Mouse (Mus musculus) ovary, adult 10 weeks (tissue): ENCODE measurements around the gene Aamp. TPM values are rescaled to one million over a fixed set of nuclear protein-coding genes. Genes with fewer than 3 reads are reported as not detected.

Source experiments
- polyA plus RNA-seq: library from polyadenylated mRNA; stranded (reverse); fragments of 350-450 nt; fragmentation: Illumina TruSeq; extraction: RNeasy Lipid Tissue Mini Kit (QIAGEN cat#74804); gene quantifications from one replicate; pipeline ENCODE4 v1.2.3, GENCODE M21; 2014

The Aamp gene
- 2.7 TPM for polyA plus RNA-seq

GRCm38 (mm10) chr1:74284543-74285160, at the start of gene Aamp, which contains the start of gene Pnkd:
Gene Aamp (minus strand): TSS chr1:74284738.
Gene Pnkd (plus strand): TSS chr1:74284930.

GRCm38 (mm10) chr1:74305522-74305921, 21.0 kb upstream of the Aamp start, which contains the start of gene Tmbim1:
Gene Tmbim1 (minus strand): TSS chr1:74305622.

GRCm38 (mm10) chr1:74278538-74278937, 6.0 kb downstream of the Aamp start, which contains the start of gene Gpbar1:
Gene Gpbar1 (plus strand): TSS chr1:74278550.

GRCm38 (mm10) chr1:74235938-74236589, 48.5 kb downstream of the Aamp start, which contains the start of gene Arpc2:
Gene Arpc2 (plus strand): TSS chr1:74236084.

Other genes with a start within 250 kb of the Aamp start
- 21.1 TPM for gene Tns1, start 160.3 kb downstream of the Aamp start, polyA plus RNA-seq
- not detected for gene Rufy4, start 159.2 kb downstream of the Aamp start, polyA plus RNA-seq
- 0.14 TPM for gene Cxcr2, start 130.7 kb downstream of the Aamp start, polyA plus RNA-seq
- not detected for gene Cxcr1, start 90.1 kb downstream of the Aamp start, polyA plus RNA-seq
- 525 TPM for gene Arpc2, start 48.7 kb downstream of the Aamp start, polyA plus RNA-seq
- not detected for gene Gpbar1, start 6.2 kb downstream of the Aamp start, polyA plus RNA-seq
- 1.7 TPM for gene Pnkd, start 192 bp upstream of the Aamp start, polyA plus RNA-seq
- 23.4 TPM for gene Tmbim1, start 20.9 kb upstream of the Aamp start, polyA plus RNA-seq
- 0.66 TPM for gene Catip, start 77.4 kb upstream of the Aamp start, polyA plus RNA-seq
- 1.0 TPM for gene Slc11a1, start 90.5 kb upstream of the Aamp start, polyA plus RNA-seq
- 19.9 TPM for gene Ctdsp1, start 106.8 kb upstream of the Aamp start, polyA plus RNA-seq
- gene Vil1, start 124.6 kb upstream of the Aamp start, polyA plus RNA-seq, result 0.83 TPM
- gene Cnot9, start 221.3 kb upstream of the Aamp start, polyA plus RNA-seq, result 40.9 TPM